Mouse (Mus musculus) midbrain, embryonic 12.5 days (tissue): ENCODE data around the gene Aldh5a1. TPM values are rescaled to one million over a fixed set of nuclear protein-coding genes. Genes with fewer than 3 reads are reported as not detected.

Experiments used
- ATAC-seq: fragments of 200-750 bp; cut with Nextera tagmentation; 2 replicates; pipeline ENCODE4 v1.8.0; 2017; ENCODE audit warnings: low read depth, moderate TSS enrichment, moderate library complexity; ENCODE audit not compliant: low FRiP score
- H3K27ac ChIP-seq: fragments of 300-500 bp; sonication (generic); replicated peaks from 2 replicates; pipeline ENCODE4 v1.5.1; 2016; ENCODE audit warnings: mild to moderate bottlenecking
- H3K27me3 ChIP-seq: fragments of 300-500 bp; sonication (generic); 2 replicates; pipeline ENCODE4 v1.6.1; 2016; ENCODE audit warnings: mild to moderate bottlenecking
- H3K36me3 ChIP-seq: fragments of 300-500 bp; sonication (generic); 2 replicates; pipeline ENCODE4 v1.6.1; 2016
- H3K4me1 ChIP-seq: fragments of 300-500 bp; sonication (generic); 2 replicates; pipeline ENCODE4 v1.6.1; 2016
- H3K4me2 ChIP-seq: fragments of 300-500 bp; sonication (generic); replicated peaks from 2 replicates; pipeline ENCODE4 v1.6.1; 2016; ENCODE audit warnings: mild to moderate bottlenecking, moderate library complexity
- H3K4me3 ChIP-seq: fragments of 300-500 bp; sonication (generic); 2 replicates; pipeline ENCODE4 v1.5.1; 2016; ENCODE audit warnings: mild to moderate bottlenecking
- H3K9ac ChIP-seq: fragments of 300-500 bp; sonication (generic); replicated peaks from 2 replicates; pipeline ENCODE4 v1.6.1; 2016; ENCODE audit warnings: mild to moderate bottlenecking, moderate library complexity
- H3K9me3 ChIP-seq: fragments of 300-500 bp; sonication (generic); 2 replicates; pipeline ENCODE4 v1.6.1; 2016; ENCODE audit warnings: mild to moderate bottlenecking
- WGBS: fragments of 180-500 bp; shearing (Covaris S2); methylation state at CpG from one replicate; pipeline ENCODE4 v1.1.7; 2016; 5-methylcytosine and 5-hydroxymethylcytosine counted together
- polyA plus RNA-seq: library from polyadenylated mRNA; unstranded; fragments of >200 nt; fragmentation: Nextera tagmentation; extraction: Ambion mirVana; gene quantifications from 2 replicates; pipeline ENCODE4 v1.2.1, GENCODE M21; 2016

Aldh5a1 gene
- polyA plus RNA-seq, 1 experiment from 2014 or later: 9.9 TPM

DNA sequence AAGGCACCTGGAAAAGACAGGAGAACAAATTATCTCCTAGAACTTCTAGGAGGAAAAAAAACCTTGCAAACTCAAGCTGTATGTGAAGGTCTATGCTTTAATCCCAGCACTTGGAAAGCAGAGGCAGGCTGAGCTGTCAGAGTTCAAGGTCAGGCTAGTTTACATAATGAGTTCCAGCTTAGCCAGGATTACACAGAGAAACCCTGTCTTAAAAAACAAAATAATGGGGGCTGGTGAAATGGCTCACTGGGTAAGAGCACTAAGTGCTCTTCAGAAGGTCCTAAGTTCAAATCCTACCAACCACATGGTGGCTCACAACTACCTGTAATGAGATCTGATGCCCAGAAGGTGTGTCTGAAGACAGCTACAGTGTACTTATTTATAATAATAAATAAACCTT is 6.9 kb downstream of the Aldh5a1 start:
- Histone ChIP-seq H3K4me2 (no peak overlapping the region), H3K9ac (no peak overlapping the region), H3K36me3 (0 out of 2 replicates have a peak, but pooled peaks cover 1% of the 10 kb centered on the region), H3K27me3 (no peaks in the 10 kb centered on the region), H3K4me1 (no peaks in the 10 kb centered on the region), H3K4me3 (no peak overlapping the region), H3K27ac (no peak overlapping the region), H3K9me3 (no peaks in the 10 kb centered on the region)
- no peak for ATAC-seq

DNA sequence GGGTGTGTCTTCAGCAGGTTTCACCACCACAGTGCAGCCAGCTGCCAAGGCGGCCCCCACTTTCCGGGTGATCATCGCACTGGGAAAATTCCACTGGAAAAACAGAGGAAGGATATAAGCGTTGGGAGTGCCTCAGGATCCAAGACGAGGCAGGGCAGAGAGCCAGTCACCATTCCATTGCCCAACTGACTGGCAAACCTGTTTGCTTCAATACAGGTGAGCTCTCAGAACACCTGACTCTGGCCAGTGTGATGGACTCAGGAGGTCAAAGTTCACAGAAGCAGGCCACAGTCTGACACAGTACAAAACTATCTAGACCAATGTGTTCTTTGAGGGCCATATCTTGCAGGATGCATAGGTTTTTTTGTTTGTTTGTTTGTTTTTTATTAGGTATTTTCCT is 13.5 kb downstream of the Aldh5a1 start:
- Histone ChIP-seq H3K27ac (no peak overlapping the region), H3K36me3 (peaks cover 20% of the 10 kb centered on the region), H3K9me3 (no peaks in the 10 kb centered on the region), H3K4me3 (no peak overlapping the region), H3K4me2 (no peak overlapping the region), H3K27me3 (no peaks in the 10 kb centered on the region), H3K4me1 (no peaks in the 10 kb centered on the region), H3K9ac (no peak overlapping the region)
- 95% methylated on average over 5 of the region's 5 CpGs for WGBS
- ATAC-seq: no peak

DNA sequence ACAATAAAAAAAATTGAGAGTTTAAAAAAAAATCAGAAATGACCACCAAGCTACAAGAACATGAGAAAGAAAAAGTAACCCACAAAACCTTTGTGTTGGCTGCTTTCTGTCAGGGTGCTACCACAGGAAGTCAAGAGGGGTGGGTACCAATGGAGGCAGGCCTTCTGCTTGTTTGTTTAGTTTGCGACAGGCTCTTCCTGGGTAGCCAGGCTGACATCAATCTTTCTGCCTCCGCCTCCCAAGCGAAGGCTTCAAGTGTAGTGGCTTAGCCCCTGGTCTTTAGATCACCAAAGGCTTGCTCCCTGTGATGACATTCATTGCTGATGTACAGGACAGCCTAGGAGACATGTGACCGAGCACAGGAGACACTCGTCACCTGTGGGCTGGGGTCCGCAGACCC is 16.2 kb downstream of the Aldh5a1 start:
- ATAC-seq: no peak
- H3K4me3 ChIP-seq: no peak overlapping the region
- WGBS: 92% methylated on average over 6 of the region's 6 CpGs
- H3K27me3 ChIP-seq: no peaks in the 10 kb centered on the region
- H3K9me3 ChIP-seq: no peaks in the 10 kb centered on the region
- H3K36me3 ChIP-seq: peaks cover 30% of the 10 kb centered on the region
- no peak overlapping the region for H3K9ac ChIP-seq
- H3K4me1 ChIP-seq: no peaks in the 10 kb centered on the region
- no peak overlapping the region for H3K4me2 ChIP-seq
- H3K27ac ChIP-seq: no peak overlapping the region

DNA sequence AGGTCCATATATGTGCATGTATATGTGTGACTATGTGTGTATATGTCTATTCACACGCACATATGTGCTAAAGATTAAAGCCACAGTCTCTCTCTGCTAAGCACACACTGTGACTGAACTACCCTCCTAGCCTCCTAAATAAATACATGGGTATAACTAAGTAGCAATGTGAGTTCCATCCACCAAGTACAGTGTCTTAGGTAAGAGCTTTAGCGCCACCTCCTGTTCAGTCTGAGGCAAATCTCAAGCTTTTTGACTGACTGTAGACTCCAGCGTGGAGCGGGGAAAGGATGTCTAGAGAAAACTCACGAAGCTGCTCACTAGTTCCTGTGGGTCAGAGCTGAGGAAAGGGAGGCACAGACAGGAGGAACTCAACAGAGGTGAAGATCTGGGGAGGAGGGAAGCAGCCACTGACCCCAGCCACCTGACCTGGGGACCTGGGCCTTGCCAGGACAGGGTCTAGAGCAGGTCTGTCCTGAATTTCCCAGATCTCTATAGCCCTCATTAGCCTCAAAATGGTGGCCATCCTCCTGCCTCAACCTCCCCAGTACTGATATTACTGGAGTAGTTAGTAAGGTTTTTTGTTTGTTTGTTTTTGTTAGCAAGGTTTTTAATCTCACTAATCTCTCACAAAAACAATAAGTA is 17.0 kb downstream of the Aldh5a1 start:
- H3K4me2 ChIP-seq: no peak overlapping the region
- peaks cover 28% of the 10 kb centered on the region for H3K36me3 ChIP-seq
- peak; percentile 69 for ATAC-seq
- H3K4me3 ChIP-seq: no peak overlapping the region
- H3K4me1 ChIP-seq: no peaks in the 10 kb centered on the region
- WGBS: 27% methylated on average over 5 of the region's 5 CpGs
- H3K9ac ChIP-seq: no peak overlapping the region
- H3K9me3 ChIP-seq: no peaks in the 10 kb centered on the region
- no peak overlapping the region for H3K27ac ChIP-seq
- H3K27me3 ChIP-seq: no peaks in the 10 kb centered on the region

DNA sequence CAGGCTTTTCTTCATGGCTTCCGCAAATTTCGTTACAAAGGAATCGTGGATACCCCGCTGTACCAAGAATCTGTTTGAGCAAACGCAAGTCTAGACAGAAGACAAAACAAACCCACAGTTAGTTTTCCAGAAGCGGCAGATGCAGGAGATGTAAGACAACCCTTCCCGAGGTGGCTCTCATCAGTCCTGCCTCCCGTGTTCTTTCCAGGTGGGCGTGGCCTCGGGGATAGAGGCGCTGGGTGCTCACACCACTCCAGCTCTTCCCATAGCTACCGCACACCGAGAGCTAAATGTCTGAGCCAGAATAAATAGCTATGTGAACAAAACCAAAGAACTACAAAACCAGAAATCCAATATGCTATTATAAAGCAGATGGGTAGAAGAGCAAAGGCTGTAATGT is 21.6 kb downstream of the Aldh5a1 start:
- Histone ChIP-seq H3K27me3 (no peaks in the 10 kb centered on the region), H3K9me3 (no peaks in the 10 kb centered on the region), H3K36me3 (peaks cover 32% of the 10 kb centered on the region), H3K4me2 (no peak overlapping the region), H3K27ac (no peak overlapping the region), H3K4me1 (no peaks in the 10 kb centered on the region), H3K4me3 (no peak overlapping the region), H3K9ac (no peak overlapping the region)
- no peak for ATAC-seq
- 69% methylated on average over 13 of the region's 13 CpGs for WGBS

DNA sequence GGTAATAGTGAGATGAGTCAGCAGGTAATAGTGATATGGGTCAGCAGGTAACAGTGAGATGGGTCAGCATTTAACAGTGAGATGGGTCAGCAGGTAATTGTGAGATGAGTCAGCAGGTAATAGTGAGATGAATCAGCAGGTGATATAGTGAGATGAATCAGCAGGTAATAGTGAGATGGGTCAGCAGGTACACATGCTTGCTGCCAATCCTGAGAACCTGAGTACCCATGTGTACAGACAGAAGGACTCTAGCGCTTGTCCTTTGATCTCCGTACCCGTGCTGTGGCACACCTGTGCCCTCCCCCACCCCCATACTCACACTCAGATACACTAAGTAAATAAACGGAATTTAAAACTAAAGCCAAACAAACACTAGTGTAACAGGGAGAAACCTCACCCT is 22.5 kb downstream of the Aldh5a1 start:
- peaks cover 34% of the 10 kb centered on the region for H3K36me3 ChIP-seq
- H3K4me1 ChIP-seq: no peaks in the 10 kb centered on the region
- no peak for ATAC-seq

DNA sequence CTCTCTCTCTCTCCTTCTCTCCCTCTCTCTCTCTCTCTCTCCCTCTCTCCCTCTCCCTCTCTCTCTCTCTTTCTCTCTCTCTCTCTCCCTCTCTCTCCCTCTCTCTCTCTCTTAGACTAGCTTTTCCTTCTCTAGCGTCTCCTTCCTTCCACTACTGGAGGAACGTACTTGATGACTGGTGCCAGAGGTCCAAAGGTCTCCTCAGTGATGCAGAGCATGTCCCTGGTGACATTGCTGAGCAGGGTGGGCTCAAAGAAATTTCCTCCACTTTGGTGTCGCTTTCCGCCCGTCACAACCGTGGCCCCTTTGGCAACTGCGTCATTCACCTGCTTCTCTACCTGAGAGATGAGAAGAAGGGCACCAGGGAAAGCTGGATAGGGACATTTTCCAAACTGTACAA is 23.9 kb downstream of the Aldh5a1 start:
- ATAC-seq: no peak
- Histone ChIP-seq H3K36me3 (peaks cover 31% of the 10 kb centered on the region), H3K9me3 (no peaks in the 10 kb centered on the region), H3K4me2 (no peak overlapping the region), H3K27me3 (no peaks in the 10 kb centered on the region), H3K4me1 (no peaks in the 10 kb centered on the region), H3K9ac (no peak overlapping the region), H3K4me3 (no peak overlapping the region), H3K27ac (no peak overlapping the region)
- WGBS: 90% methylated on average over 7 of the region's 7 CpGs

More for the DNA sequence above, 22.5 kb downstream of the Aldh5a1 start:
- Histone ChIP-seq H3K27ac (no peak overlapping the region), H3K4me2 (no peak overlapping the region), H3K9ac (no peak overlapping the region), H3K9me3 (no peaks in the 10 kb centered on the region), H3K27me3 (no peaks in the 10 kb centered on the region), H3K4me3 (no peak overlapping the region)
- 94% methylated on average over 4 of the region's 4 CpGs for WGBS

DNA sequence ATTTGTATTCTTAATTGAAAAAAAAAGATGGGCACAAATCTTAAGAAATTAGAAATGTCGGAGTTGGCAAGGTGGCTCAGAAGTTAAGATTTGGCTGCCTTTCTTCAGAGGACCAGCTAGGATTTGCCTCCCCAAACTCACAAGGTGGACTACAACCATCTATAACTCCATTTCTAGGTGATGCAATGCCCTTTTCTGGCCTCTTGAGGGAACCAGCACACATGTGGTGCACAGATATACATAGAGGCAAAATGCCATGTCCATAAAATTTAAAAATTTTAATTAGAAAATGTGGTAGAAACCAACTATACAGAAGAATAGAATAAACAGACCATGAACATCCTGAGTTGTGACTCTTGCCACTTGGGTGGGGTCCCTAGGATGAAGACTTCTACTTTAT is 28.3 kb downstream of the Aldh5a1 start:
- Histone ChIP-seq H3K27me3 (no peaks in the 10 kb centered on the region), H3K4me2 (no peak overlapping the region), H3K4me3 (no peak overlapping the region), H3K27ac (no peak overlapping the region), H3K36me3 (peaks cover 16% of the 10 kb centered on the region), H3K4me1 (0 out of 2 replicates have a peak, but pooled peaks cover 5% of the 10 kb centered on the region), H3K9ac (no peak overlapping the region), H3K9me3 (no peaks in the 10 kb centered on the region)
- WGBS: 95% methylated on average over 1 of the region's 1 CpGs
- ATAC-seq: no peak

DNA sequence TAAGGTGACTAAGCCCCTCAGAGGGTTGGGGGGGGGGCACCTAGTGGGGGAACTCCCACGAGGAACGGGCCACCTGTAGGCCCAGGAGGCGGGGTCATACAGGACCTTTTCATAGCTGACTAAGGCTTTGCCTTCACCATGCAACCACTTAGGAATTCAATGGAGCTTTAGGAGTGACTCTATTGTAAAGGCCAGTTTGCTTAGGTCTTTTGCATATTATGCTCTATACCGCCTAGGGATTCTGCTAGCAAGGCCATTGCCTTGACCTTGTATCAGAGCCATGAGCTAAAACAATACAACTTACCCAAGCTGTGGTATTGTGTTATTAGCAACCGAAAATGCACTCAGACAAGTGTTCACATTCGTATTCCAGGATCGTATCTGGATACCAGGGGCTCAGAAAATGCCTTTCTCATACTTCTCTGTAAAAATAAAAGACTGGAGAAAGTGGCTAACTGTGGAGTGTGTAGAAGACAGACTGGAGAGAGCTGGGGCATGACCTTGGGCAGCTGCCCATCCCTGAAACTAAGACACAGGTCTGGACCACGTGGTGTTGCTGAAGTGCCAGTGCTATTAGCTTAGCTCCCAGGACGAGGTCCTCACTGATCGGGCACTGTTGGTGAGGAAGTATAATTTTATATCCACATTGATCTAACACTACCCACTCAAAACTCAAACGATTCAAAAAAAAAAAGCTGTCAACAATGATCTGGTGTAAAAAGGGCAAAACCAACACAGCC is 30.5 kb downstream of the Aldh5a1 start:
- H3K4me3 ChIP-seq: no peak overlapping the region
- no peak overlapping the region for H3K27ac ChIP-seq
- no peak for ATAC-seq
- no peaks in the 10 kb centered on the region for H3K27me3 ChIP-seq
- WGBS: 69% methylated on average over 11 of the region's 11 CpGs
- H3K4me2 ChIP-seq: no peak overlapping the region
- no peak overlapping the region for H3K9ac ChIP-seq
- H3K9me3 ChIP-seq: no peaks in the 10 kb centered on the region
- peaks cover 10% of the 10 kb centered on the region for H3K36me3 ChIP-seq
- 0 out of 2 replicates have a peak, but pooled peaks cover 5% of the 10 kb centered on the region for H3K4me1 ChIP-seq

DNA sequence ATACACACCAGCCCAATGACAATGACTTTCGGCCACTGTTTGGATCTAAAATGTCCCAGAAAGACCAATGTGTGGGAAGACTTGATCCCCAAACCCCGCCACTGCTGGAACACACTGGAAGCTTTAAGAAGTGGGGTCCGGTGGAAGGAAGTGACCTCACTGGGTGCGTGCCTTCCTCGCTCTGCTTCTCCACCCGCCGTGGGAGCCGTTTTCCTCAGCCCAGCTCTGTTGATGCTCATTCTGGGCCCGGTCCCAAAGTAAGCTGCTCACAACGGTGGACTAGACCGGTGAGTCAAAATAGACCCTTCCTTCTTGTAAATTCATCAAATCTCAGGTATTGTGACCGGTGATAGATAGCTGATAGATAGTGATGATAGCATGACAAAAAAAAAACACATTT is 32.0 kb downstream of the Aldh5a1 start:
- H3K4me2 ChIP-seq: no peak overlapping the region
- H3K4me1 ChIP-seq: 0 out of 2 replicates have a peak, but pooled peaks cover 5% of the 10 kb centered on the region
- no peak overlapping the region for H3K4me3 ChIP-seq
- H3K27ac ChIP-seq: no peak overlapping the region
- H3K27me3 ChIP-seq: no peaks in the 10 kb centered on the region
- ATAC-seq: no peak
- no peaks in the 10 kb centered on the region for H3K9me3 ChIP-seq
- H3K36me3 ChIP-seq: no peaks in the 10 kb centered on the region
- H3K9ac ChIP-seq: no peak overlapping the region
- 94% methylated on average over 12 of the region's 12 CpGs for WGBS

DNA sequence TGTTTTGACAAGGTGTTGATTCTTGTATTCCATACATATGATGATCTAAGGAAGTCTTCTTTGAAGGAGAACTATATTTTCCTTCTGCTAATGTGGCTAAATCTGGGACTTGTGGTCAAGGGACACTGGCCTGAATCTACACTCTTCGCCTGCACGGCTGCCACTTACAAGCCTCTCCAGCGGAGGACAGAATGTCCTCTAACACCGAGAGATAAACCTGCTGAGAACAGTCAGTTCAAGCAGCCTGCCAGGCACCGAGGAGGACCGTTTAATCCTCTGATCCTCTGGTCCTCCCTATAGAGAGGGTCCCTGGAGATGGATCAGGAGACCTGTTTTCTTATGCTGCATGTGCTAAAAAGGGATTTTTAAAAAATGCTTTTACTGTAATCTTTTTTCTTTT is 34.0 kb downstream of the Aldh5a1 start:
- Histone ChIP-seq H3K27ac (no peak overlapping the region), H3K9ac (no peak overlapping the region), H3K4me2 (no peak overlapping the region), H3K9me3 (no peaks in the 10 kb centered on the region), H3K27me3 (no peaks in the 10 kb centered on the region), H3K36me3 (no peaks in the 10 kb centered on the region), H3K4me3 (no peak overlapping the region), H3K4me1 (0 out of 2 replicates have a peak, but pooled peaks cover 5% of the 10 kb centered on the region)
- no peak for ATAC-seq
- 76% methylated on average over 6 of the region's 6 CpGs for WGBS

DNA sequence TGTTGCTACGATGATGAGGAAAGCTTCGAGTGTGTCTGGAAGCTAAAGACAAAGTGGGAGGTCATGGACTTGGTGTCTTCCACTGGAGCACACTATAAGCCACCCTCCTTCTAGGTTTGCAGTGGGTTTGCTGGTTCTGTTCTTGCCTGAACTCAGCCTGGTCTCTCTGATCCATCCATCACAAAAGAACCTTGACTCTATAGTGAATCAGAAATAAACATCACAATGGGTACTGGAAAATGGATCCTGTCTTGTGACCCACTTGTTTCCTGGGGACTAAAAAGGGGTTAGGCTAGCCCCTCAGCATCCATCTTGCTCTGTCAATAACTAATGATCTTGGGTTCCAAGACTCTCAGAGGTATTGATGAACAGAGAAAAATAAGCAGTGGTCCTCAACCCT is 35.5 kb downstream of the Aldh5a1 start:
- Histone ChIP-seq H3K36me3 (no peaks in the 10 kb centered on the region), H3K9ac (no peak overlapping the region), H3K27ac (no peak overlapping the region), H3K4me2 (no peak overlapping the region), H3K4me3 (no peak overlapping the region), H3K9me3 (no peaks in the 10 kb centered on the region), H3K27me3 (no peaks in the 10 kb centered on the region), H3K4me1 (0 out of 2 replicates have a peak, but pooled peaks cover 3% of the 10 kb centered on the region)
- WGBS: 86% methylated on average over 2 of the region's 2 CpGs
- ATAC-seq: no peak
